Mouse (Mus musculus): ENCODE results near the gene Gm5460. TPM values are rescaled to one million over a fixed set of nuclear protein-coding genes. Genes with fewer than 3 reads are reported as not detected.

Gene Gm5460
- polyA plus RNA-seq, 1 experiment from 2014 or later, result not detected

DNA sequence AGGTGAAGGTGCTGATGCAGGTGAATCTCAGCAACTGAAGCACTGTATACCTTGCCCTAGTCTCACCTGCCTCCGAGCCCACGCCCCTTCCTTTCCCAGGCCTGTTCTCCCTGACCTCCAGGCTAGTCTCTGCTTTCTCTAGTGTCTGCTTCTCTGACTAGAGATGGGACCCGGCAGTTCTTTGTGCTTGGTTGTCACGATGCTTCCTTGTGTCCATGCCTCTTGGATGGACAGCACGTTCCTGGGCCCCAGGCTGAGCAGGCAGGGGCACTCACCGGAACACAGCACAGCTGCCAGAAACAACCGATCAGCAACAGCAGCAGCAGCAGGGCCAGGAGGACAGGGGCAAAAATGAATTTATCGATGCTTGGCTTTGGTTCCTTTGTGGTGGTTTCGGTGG lies 23.5 kb upstream of the Gm5460 start:
- Histone ChIP-seq H3K27ac (ENCODE audit: low read length) (no peak overlapping the region), H3K4me2 (replicated peaks; ENCODE audit: low read depth, low read length) (no peak overlapping the region), H3K4me3 (ENCODE audit: low read depth, low read length) (no peak overlapping the region), H3K9me3 (ENCODE audit: low read length) (no peaks in the 10 kb centered on the region), H3K9ac (replicated peaks; ENCODE audit: low read depth) (no peak overlapping the region), H3K36me3 (ENCODE audit: insufficient read depth, low read length) (no peaks in the 10 kb centered on the region), H3K4me1 (ENCODE audit: insufficient read depth, low read depth, low read length) (no peaks in the 10 kb centered on the region), H3K27me3 (replicated peaks; ENCODE audit: insufficient read depth, low read length) (no peaks in the 10 kb centered on the region)
- no peak for DNase-seq (ENCODE audit: low spot score)
- TF ChIP-seq EP300 (IDR thresholded peaks at IDR 0.05) (no peak), CTCF (IDR thresholded peaks at IDR 0.05) (no peak)
- no peak for ATAC-seq
- 88% methylated on average over 9 of the region's 9 CpGs for WGBS

DNA sequence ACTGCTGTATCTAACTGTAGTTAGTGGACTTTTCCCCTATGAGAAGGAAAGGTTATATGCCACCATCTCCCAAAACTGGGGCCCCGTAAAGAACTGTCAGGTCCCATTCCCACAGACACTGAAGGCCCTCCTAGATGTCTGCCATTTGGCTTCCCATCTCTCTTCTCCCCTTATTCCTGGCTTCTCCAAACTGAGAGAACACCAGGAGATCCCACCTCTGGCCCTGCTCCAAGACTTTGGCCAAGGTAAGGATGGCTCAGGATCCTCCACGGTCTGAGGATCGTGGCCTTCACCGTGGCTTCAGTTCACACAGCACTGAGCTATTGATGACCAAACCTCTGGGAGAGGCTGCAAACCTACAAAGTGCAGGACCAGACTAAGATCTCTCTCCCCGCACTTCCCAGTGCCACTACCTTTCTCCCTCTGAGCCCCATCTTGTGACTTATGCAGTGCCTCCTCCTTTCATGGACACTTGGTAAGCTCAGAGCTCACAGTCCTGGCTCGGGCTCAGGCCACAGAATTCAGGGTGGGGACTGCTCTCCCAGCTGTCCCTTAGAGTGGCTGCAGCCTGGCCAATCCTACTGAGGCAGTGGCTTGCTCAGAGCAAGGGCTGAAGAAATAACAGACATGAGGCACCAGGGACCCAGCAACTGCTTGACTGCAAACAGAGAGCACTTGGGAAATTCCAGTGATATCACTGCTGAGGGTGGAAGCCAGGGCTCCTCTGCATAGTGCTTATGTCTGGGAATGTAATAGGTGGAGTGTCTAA lies 22.9 kb upstream of the Gm5460 start:
- H3K4me1 ChIP-seq (ENCODE audit: insufficient read depth, low read depth, low read length), result no peaks in the 10 kb centered on the region
- DNase-seq (ENCODE audit: low spot score) (peak; percentile 11), ATAC-seq (peak; percentile 82)
- WGBS, result 82% methylated on average over 6 of the region's 6 CpGs
- no peak overlapping the region for H3K4me3 ChIP-seq (ENCODE audit: low read depth, low read length)
- no peaks in the 10 kb centered on the region for H3K27me3 ChIP-seq (replicated peaks; ENCODE audit: insufficient read depth, low read length)
- TF ChIP-seq CTCF (IDR thresholded peaks at IDR 0.05), result no peak
- TF ChIP-seq EP300 (IDR thresholded peaks at IDR 0.05), result no peak
- no peaks in the 10 kb centered on the region for H3K36me3 ChIP-seq (ENCODE audit: insufficient read depth, low read length)
- no peak overlapping the region for H3K9ac ChIP-seq (replicated peaks; ENCODE audit: low read depth)
- no peak overlapping the region for H3K27ac ChIP-seq (ENCODE audit: low read length)
- no peak overlapping the region for H3K4me2 ChIP-seq (replicated peaks; ENCODE audit: low read depth, low read length)
- no peaks in the 10 kb centered on the region for H3K9me3 ChIP-seq (ENCODE audit: low read length)

DNA sequence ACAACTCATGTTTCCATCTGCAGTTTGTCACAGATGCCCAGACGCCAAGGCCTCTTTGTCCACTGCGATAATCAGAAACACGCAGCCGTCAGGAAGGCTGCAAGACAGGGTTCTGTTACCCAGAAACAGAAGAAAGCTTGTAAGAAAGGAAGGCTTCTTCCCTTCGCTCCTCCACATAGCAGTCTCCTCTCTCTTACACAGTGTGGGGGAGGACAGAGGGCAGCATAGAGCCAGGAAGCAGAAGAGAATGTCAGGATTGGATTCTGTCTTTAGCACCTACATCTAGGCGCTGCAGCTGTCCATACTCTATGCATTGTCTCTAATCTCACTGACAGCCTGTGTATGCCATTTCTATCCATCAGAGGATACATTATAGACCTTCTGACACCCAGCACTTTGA lies 19.1 kb upstream of the Gm5460 start:
- WGBS, result 46% methylated on average over 6 of the region's 6 CpGs
- no peak overlapping the region for H3K27ac ChIP-seq (ENCODE audit: low read length)

DNA sequence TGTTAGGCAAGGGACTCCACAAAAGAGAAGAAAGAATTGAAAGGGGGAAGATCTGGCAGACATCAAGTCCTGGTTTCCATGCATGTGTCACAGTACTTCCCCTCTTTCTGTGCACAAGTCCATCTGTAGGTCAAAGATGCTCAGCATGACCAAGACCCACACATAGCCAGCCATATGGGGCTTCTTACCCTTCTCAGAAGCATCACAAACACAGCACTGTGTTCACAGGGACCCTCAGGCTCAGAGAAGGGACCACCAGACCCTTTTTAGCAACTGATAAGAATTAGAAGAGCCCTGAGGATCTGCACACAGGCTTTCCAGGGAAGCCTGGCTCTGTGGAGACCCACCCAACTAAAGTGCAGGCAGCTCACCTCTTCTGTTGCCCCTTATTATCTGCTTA lies 16.5 kb upstream of the Gm5460 start:
- Histone ChIP-seq H3K9ac (replicated peaks; ENCODE audit: low read depth) (no peak overlapping the region), H3K4me1 (ENCODE audit: insufficient read depth, low read depth, low read length) (no peaks in the 10 kb centered on the region), H3K36me3 (ENCODE audit: insufficient read depth, low read length) (no peaks in the 10 kb centered on the region), H3K27me3 (replicated peaks; ENCODE audit: insufficient read depth, low read length) (no peaks in the 10 kb centered on the region), H3K4me2 (replicated peaks; ENCODE audit: low read depth, low read length) (no peak overlapping the region), H3K27ac (ENCODE audit: low read length) (no peak overlapping the region), H3K4me3 (ENCODE audit: low read depth, low read length) (no peak overlapping the region), H3K9me3 (ENCODE audit: low read length) (no peaks in the 10 kb centered on the region)
- DNase-seq (ENCODE audit: low spot score), result no peak
- no peak for TF ChIP-seq EP300 (IDR thresholded peaks at IDR 0.05)
- TF ChIP-seq CTCF (IDR thresholded peaks at IDR 0.05), result no peak
- ATAC-seq, result no peak

More for the DNA sequence above, 19.1 kb upstream of the Gm5460 start:
- Histone ChIP-seq H3K36me3 (ENCODE audit: insufficient read depth, low read length) (no peaks in the 10 kb centered on the region), H3K4me1 (ENCODE audit: insufficient read depth, low read depth, low read length) (no peaks in the 10 kb centered on the region), H3K9me3 (ENCODE audit: low read length) (no peaks in the 10 kb centered on the region), H3K4me3 (ENCODE audit: low read depth, low read length) (no peak overlapping the region), H3K9ac (replicated peaks; ENCODE audit: low read depth) (no peak overlapping the region), H3K4me2 (replicated peaks; ENCODE audit: low read depth, low read length) (no peak overlapping the region), H3K27me3 (replicated peaks; ENCODE audit: insufficient read depth, low read length) (no peaks in the 10 kb centered on the region)
- no peak for DNase-seq (ENCODE audit: low spot score)
- ATAC-seq, result no peak
- TF ChIP-seq CTCF (IDR thresholded peaks at IDR 0.05) (peak; percentile 27; the same call in 1 of the 2 replicates), EP300 (IDR thresholded peaks at IDR 0.05) (no peak)

DNA sequence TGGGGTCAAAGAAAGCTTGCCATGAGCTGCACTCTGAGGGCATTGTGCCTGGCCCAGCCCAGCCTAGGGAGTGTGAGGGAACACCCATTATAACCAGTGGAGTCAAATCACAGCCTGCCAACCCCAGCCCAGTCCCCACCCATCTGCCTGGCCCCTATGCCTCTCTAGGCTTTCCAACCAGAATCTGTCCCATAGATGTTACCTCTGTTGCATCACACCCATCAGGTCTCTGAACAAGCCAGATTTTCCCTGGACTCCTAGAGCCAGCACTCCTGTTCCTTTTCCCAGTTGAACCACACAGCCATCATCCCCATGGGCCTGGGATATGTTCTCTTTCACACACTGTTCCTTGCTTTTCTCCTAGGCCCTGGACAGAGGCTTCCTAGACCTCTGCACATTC lies 15.1 kb upstream of the Gm5460 start:
- H3K9ac ChIP-seq (replicated peaks; ENCODE audit: low read depth), result no peak overlapping the region
- no peak for TF ChIP-seq CTCF (IDR thresholded peaks at IDR 0.05)
- no peaks in the 10 kb centered on the region for H3K4me1 ChIP-seq (ENCODE audit: insufficient read depth, low read depth, low read length)
- H3K4me2 ChIP-seq (replicated peaks; ENCODE audit: low read depth, low read length), result no peak overlapping the region
- no peaks in the 10 kb centered on the region for H3K9me3 ChIP-seq (ENCODE audit: low read length)
- no peak overlapping the region for H3K4me3 ChIP-seq (ENCODE audit: low read depth, low read length)
- no peak overlapping the region for H3K27ac ChIP-seq (ENCODE audit: low read length)
- DNase-seq (ENCODE audit: low spot score) (no peak), ATAC-seq (no peak)
- no peaks in the 10 kb centered on the region for H3K36me3 ChIP-seq (ENCODE audit: insufficient read depth, low read length)
- no peaks in the 10 kb centered on the region for H3K27me3 ChIP-seq (replicated peaks; ENCODE audit: insufficient read depth, low read length)

DNA sequence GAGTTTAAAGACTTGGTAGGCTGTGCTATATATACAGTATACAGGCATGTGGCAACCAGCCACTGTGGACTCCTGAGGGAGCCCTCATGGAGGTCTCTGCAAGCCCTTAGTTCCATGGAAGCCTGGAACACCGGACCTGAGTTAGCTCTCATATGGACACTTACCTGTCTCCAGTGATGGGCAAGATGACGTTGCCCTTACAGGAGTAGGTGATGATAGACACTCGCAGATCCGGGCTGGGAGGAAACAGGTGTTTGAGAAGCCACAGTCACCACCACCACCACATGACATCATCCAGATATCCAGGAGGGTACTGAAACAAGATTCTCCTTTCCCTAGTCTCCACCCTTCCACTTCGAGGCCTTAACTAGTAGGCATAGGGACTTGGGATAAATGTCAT lies 14.2 kb upstream of the Gm5460 start:
- Histone ChIP-seq H3K27ac (ENCODE audit: low read length) (no peak overlapping the region), H3K4me3 (ENCODE audit: low read depth, low read length) (no peak overlapping the region), H3K9ac (replicated peaks; ENCODE audit: low read depth) (no peak overlapping the region), H3K36me3 (ENCODE audit: insufficient read depth, low read length) (no peaks in the 10 kb centered on the region), H3K4me2 (replicated peaks; ENCODE audit: low read depth, low read length) (no peak overlapping the region), H3K27me3 (replicated peaks; ENCODE audit: insufficient read depth, low read length) (no peaks in the 10 kb centered on the region), H3K4me1 (ENCODE audit: insufficient read depth, low read depth, low read length) (no peaks in the 10 kb centered on the region), H3K9me3 (ENCODE audit: low read length) (no peaks in the 10 kb centered on the region)
- DNase-seq (ENCODE audit: low spot score) (no peak), ATAC-seq (no peak)
- no peak for TF ChIP-seq EP300 (IDR thresholded peaks at IDR 0.05)
- TF ChIP-seq CTCF (IDR thresholded peaks at IDR 0.05), result no peak
- 75% methylated on average over 5 of the region's 5 CpGs for WGBS

DNA sequence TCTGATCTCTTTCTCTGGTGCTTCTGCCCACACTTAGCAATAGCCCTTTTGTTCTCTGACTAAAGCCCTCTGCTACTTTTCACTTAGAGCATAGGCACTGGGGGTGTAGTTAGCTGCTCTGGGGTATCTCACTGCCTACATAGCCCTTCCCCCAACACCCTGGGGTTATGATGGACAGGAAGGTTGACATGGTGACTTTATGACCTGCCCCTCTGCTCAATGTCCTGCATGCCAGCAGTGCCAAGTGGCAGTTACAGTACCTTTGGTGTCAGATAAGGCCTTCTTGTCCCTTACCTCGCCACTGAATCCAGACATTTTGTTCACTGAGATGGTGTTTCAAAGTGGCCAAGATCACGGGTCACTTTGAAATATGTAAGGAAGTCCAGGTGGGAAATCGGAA lies 1.5 kb upstream of the Gm5460 start, which contains the start of gene Gm30083:
TSS of gene Gm30083 (minus strand) at position 120 of the 400 bp plus-strand sequence.
- Histone ChIP-seq H3K36me3 (ENCODE audit: insufficient read depth, low read length) (no peaks in the 10 kb centered on the region), H3K9me3 (ENCODE audit: low read length) (no peaks in the 10 kb centered on the region), H3K4me2 (replicated peaks; ENCODE audit: low read depth, low read length) (no peak within 1 kb of the TSS), H3K4me3 (ENCODE audit: low read depth, low read length) (no peak within 1 kb of the TSS), H3K4me1 (ENCODE audit: insufficient read depth, low read depth, low read length) (no peaks in the 10 kb centered on the region), H3K27me3 (replicated peaks; ENCODE audit: insufficient read depth, low read length) (no peaks in the 10 kb centered on the region), H3K9ac (replicated peaks; ENCODE audit: low read depth) (no peak within 1 kb of the TSS), H3K27ac (ENCODE audit: low read length) (no peak within 1 kb of the TSS)
- WGBS, result 75% methylated on average over 3 of the region's 3 CpGs
- no peak for TF ChIP-seq EP300 (IDR thresholded peaks at IDR 0.05)
- no peak for TF ChIP-seq CTCF (IDR thresholded peaks at IDR 0.05)
- DNase-seq (ENCODE audit: low spot score) (no peak), ATAC-seq (no peak)

All from lung, postnatal 0 days (tissue).